Mouse (Mus musculus): Measurements from ENCODE around the gene Nfib.

- TF ChIP-seq EP300 (IDR thresholded peaks at IDR 0.05; ENCODE audit: insufficient read depth, low read depth, low read length) (no peak), CTCF (IDR thresholded peaks at IDR 0.05) (peak; percentile 56)
Measured at GRCm38 (mm10) chr4:82286931-82287330, 418.6 kb downstream of the Nfib start.

Measured in heart, adult 2 months (tissue).